Comparison of ENCODE assay signal across 15 mouse cellular contexts in genomic region chr1:115784737-115785136, GRCm38 (mm10).
DNase-seq lines count a peak whose midpoint lies in the region; ATAC-seq lines count a peak whose summit lies in the region.
"Had no signal": no experiment of that assay in that cellular context is flagged by ENCODE, and none has a peak within 500 bp of the region (broad histone marks: within the 10 kb centered on the region; RNA-seq: fewer than 3 reads in every experiment).

No protein-coding gene starts in this region.

- peak; percentile 1 to 4 for DNase-seq in cerebellum, postnatal 10 days
- no peak for DNase-seq in cerebellum, postnatal 4 days (ENCODE audit: low spot score in 2 of 2)
- peak; percentile 3 for DNase-seq in ES-CJ7 (ENCODE audit: low read depth, low spot score)
- DNase-seq in midbrain, embryonic 14.5 days: peak; percentile 67
- no peak for DNase-seq in left cerebral cortex, postnatal 36 days (ENCODE audit: low spot score in 2 of 2)
- DNase-seq in left cerebral cortex, adult 18-20 months (ENCODE audit: low spot score in 2 of 2): no peak
- no peak for DNase-seq in yolk sac, embryonic 10.5 days (ENCODE audit: low spot score)
- DNase-seq: adrenal gland, adult 2 months; cerebellum, postnatal 36 days; liver; lung, embryonic 14.5 days; thymus, postnatal 25 days had no signal

- H3K4me2 ChIP-seq in forebrain, embryonic 16.5 days (ENCODE audit: low read length): 0 out of 2 replicates have a peak overlapping the region, but pooled peaks have one; percentile 19
- peak overlapping the region; percentile 15 for H3K4me2 ChIP-seq in midbrain, embryonic 14.5 days (ENCODE audit: low read length)
- H3K4me2 ChIP-seq: heart, embryonic 13.5 days; lung, embryonic 14.5 days had no signal

- 0 out of 2 replicates have a peak overlapping the region, but pooled peaks have one; percentile 28 for H3K27ac ChIP-seq in forebrain, embryonic 16.5 days (ENCODE audit: low read length)
- no peak overlapping the region for H3K27ac ChIP-seq in midbrain, embryonic 14.5 days (replicated peaks; ENCODE audit: low read depth, low read length)
- H3K27ac ChIP-seq: heart, embryonic 13.5 days had no signal

- no peak overlapping the region for H3K4me3 ChIP-seq in forebrain, embryonic 16.5 days (replicated peaks; ENCODE audit: low read length)
- no peak overlapping the region for H3K4me3 ChIP-seq in midbrain, embryonic 14.5 days (replicated peaks; ENCODE audit: low read depth, low read length)
- H3K4me3 ChIP-seq: heart, embryonic 13.5 days had no signal

- H3K27me3 ChIP-seq in forebrain, embryonic 16.5 days (replicated peaks; ENCODE audit: control insufficient read depth, insufficient read depth, low read length): no peaks in the 10 kb centered on the region
- no peaks in the 10 kb centered on the region for H3K27me3 ChIP-seq in midbrain, embryonic 14.5 days (ENCODE audit: control insufficient read depth, insufficient read depth, low read length)
- H3K27me3 ChIP-seq: CH12.LX; heart, embryonic 13.5 days had no signal

- H3K9ac ChIP-seq in forebrain, embryonic 16.5 days (replicated peaks; ENCODE audit: low read depth, low read length): no peak overlapping the region
- no peak overlapping the region for H3K9ac ChIP-seq in midbrain, embryonic 14.5 days (replicated peaks; ENCODE audit: low read length)
- H3K9ac ChIP-seq: heart, embryonic 13.5 days; lung, embryonic 14.5 days had no signal

- H3K4me1 ChIP-seq in forebrain, embryonic 16.5 days (replicated peaks; ENCODE audit: control insufficient read depth, insufficient read depth, low read length): peaks cover 5% of the 10 kb centered on the region
- H3K4me1 ChIP-seq in midbrain, embryonic 14.5 days (ENCODE audit: control insufficient read depth, insufficient read depth, low read length): peaks cover 8% of the 10 kb centered on the region
- H3K4me1 ChIP-seq: heart, embryonic 13.5 days had no signal

- H3K36me3 ChIP-seq in forebrain, embryonic 16.5 days (ENCODE audit: control insufficient read depth, insufficient read depth): no peaks in the 10 kb centered on the region
- H3K36me3 ChIP-seq in midbrain, embryonic 14.5 days (ENCODE audit: control insufficient read depth, insufficient read depth, low read length): no peaks in the 10 kb centered on the region
- H3K36me3 ChIP-seq: heart, embryonic 13.5 days had no signal

- peak; percentile 96 for ATAC-seq in forebrain, embryonic 16.5 days
- ATAC-seq in midbrain, embryonic 14.5 days (ENCODE audit: low FRiP score, low TSS enrichment): peak; percentile 72; the same call in 1 of the 2 replicates

- intact Hi-C loops in left cerebral cortex, postnatal 36 days (cut with DNase I): no loop called here

- 13% methylated on average over 5 of the region's 5 CpGs for WGBS in forebrain, embryonic 16.5 days
- 25% methylated on average over 5 of the region's 5 CpGs for WGBS in midbrain, embryonic 14.5 days

- H3K9me3 ChIP-seq in forebrain, embryonic 16.5 days (ENCODE audit: control insufficient read depth, low read length): no peaks in the 10 kb centered on the region
- no peaks in the 10 kb centered on the region for H3K9me3 ChIP-seq in midbrain, embryonic 14.5 days (ENCODE audit: control insufficient read depth, low read length)
- H3K9me3 ChIP-seq: heart, embryonic 13.5 days had no signal

Comparison
In these comparisons a context has a peak if more than half of its experiments do, and no peak if none do; other contexts are left out.
1. DNase-seq: peak in cerebellum, postnatal 10 days (2 of 2), ES-CJ7 (single experiment) and midbrain, embryonic 14.5 days (single experiment); none in cerebellum, postnatal 4 days (0 of 2), left cerebral cortex, postnatal 36 days (0 of 2), left cerebral cortex, adult 18-20 months (0 of 2) and yolk sac, embryonic 10.5 days (single experiment).